ENCODE assay signal across 21 mouse cellular contexts in genomic region chr12:99375426-99375825, GRCm38 (mm10).
DNase-seq lines count a peak whose midpoint lies in the region; ATAC-seq and TF ChIP-seq lines count a peak whose summit lies in the region.
"Had no signal": no experiment of that assay in that cellular context is flagged by ENCODE, and none has a peak within 500 bp of the region (broad histone marks: within the 10 kb centered on the region; RNA-seq: fewer than 3 reads in every experiment).

No protein-coding gene starts in this region.

- H3K4me3 ChIP-seq in forebrain, postnatal 0 days (ENCODE audit: low read depth, low read length), result no peak overlapping the region
- no peak overlapping the region for H3K4me3 ChIP-seq in forebrain, embryonic 16.5 days (replicated peaks; ENCODE audit: low read length)
- no peak overlapping the region for H3K4me3 ChIP-seq in hindbrain, embryonic 15.5 days
- no peak overlapping the region for H3K4me3 ChIP-seq in hindbrain, embryonic 14.5 days (replicated peaks; ENCODE audit: low read length)
- no peak overlapping the region for H3K4me3 ChIP-seq in midbrain, embryonic 15.5 days
- H3K4me3 ChIP-seq: embryonic facial prominence, embryonic 15.5 days; heart, embryonic 13.5 days; neural tube, embryonic 13.5 days; stomach, embryonic 15.5 days had no signal

- H3K4me1 ChIP-seq in forebrain, postnatal 0 days (ENCODE audit: insufficient read depth), result peaks cover 26% of the 10 kb centered on the region
- peaks cover 52% of the 10 kb centered on the region for H3K4me1 ChIP-seq in forebrain, embryonic 16.5 days (replicated peaks; ENCODE audit: control insufficient read depth, insufficient read depth, low read length)
- H3K4me1 ChIP-seq in hindbrain, embryonic 15.5 days (replicated peaks), result peaks cover 66% of the 10 kb centered on the region
- peaks cover 50% of the 10 kb centered on the region for H3K4me1 ChIP-seq in hindbrain, embryonic 14.5 days (replicated peaks; ENCODE audit: control insufficient read depth, insufficient read depth, low read length)
- peaks cover 52% of the 10 kb centered on the region for H3K4me1 ChIP-seq in midbrain, embryonic 15.5 days

- no peak for DNase-seq in forebrain, postnatal 0 days
- no peak for DNase-seq in hindbrain, embryonic 14.5 days (ENCODE audit: low spot score)
- DNase-seq in brain, adult 2 months (ENCODE audit: low read depth, low spot score), result peak; percentile 43
- DNase-seq in right cerebral cortex, postnatal 25 days, result no peak
- no peak for DNase-seq in spleen, postnatal 4 days (ENCODE audit: low spot score in 2 of 2)
- DNase-seq: adrenal gland, postnatal 10 days; cerebellum, adult 11 months; cerebellum, postnatal 36 days; heart, adult 11 months; left cerebral cortex, postnatal 4 days; liver; lung, postnatal 10 days had no signal

- H3K36me3 ChIP-seq in forebrain, postnatal 0 days (ENCODE audit: insufficient read depth), result no peaks in the 10 kb centered on the region
- no peaks in the 10 kb centered on the region for H3K36me3 ChIP-seq in forebrain, embryonic 16.5 days (ENCODE audit: control insufficient read depth, insufficient read depth)
- no peaks in the 10 kb centered on the region for H3K36me3 ChIP-seq in hindbrain, embryonic 15.5 days
- no peaks in the 10 kb centered on the region for H3K36me3 ChIP-seq in hindbrain, embryonic 14.5 days (replicated peaks; ENCODE audit: control insufficient read depth, insufficient read depth)
- H3K36me3 ChIP-seq in midbrain, embryonic 15.5 days (replicated peaks), result no peaks in the 10 kb centered on the region

- no peak for TF ChIP-seq CTCF in forebrain, postnatal 0 days (IDR thresholded peaks at IDR 0.05; ENCODE audit: low read depth)

- no peaks in the 10 kb centered on the region for H3K9me3 ChIP-seq in forebrain, postnatal 0 days (ENCODE audit: low read length)
- H3K9me3 ChIP-seq in forebrain, embryonic 16.5 days (ENCODE audit: control insufficient read depth, low read length), result no peaks in the 10 kb centered on the region; the same call in 1 of the 2 replicates
- no peaks in the 10 kb centered on the region for H3K9me3 ChIP-seq in hindbrain, embryonic 15.5 days
- H3K9me3 ChIP-seq in hindbrain, embryonic 14.5 days (ENCODE audit: control insufficient read depth, low read length), result no peaks in the 10 kb centered on the region
- no peaks in the 10 kb centered on the region for H3K9me3 ChIP-seq in midbrain, embryonic 15.5 days
- H3K9me3 ChIP-seq: embryonic facial prominence, embryonic 15.5 days; heart, embryonic 13.5 days; neural tube, embryonic 13.5 days; stomach, embryonic 15.5 days had no signal

- ATAC-seq in forebrain, postnatal 0 days, result 0 out of 2 replicates have a peak, but pooled peaks have one; percentile 10
- no peak for ATAC-seq in forebrain, embryonic 16.5 days
- peak; percentile 12; the same call in 1 of the 2 replicates for ATAC-seq in hindbrain, embryonic 15.5 days (ENCODE audit: low FRiP score, low read depth)
- no peak for ATAC-seq in hindbrain, embryonic 14.5 days (ENCODE audit: low FRiP score)
- 0 out of 2 replicates have a peak, but pooled peaks have one; percentile 4 for ATAC-seq in midbrain, embryonic 15.5 days (replicated peaks)
- ATAC-seq: activated CD4-positive, CD25-positive, alpha-beta regulatory T cell, adult 4 months; intestine, postnatal 0 days had no signal

- H3K9ac ChIP-seq in forebrain, postnatal 0 days, result no peak overlapping the region
- no peak overlapping the region for H3K9ac ChIP-seq in forebrain, embryonic 16.5 days (replicated peaks; ENCODE audit: low read depth, low read length)
- no peak overlapping the region for H3K9ac ChIP-seq in hindbrain, embryonic 15.5 days
- H3K9ac ChIP-seq in hindbrain, embryonic 14.5 days, result no peak overlapping the region
- no peak overlapping the region for H3K9ac ChIP-seq in midbrain, embryonic 15.5 days
- H3K9ac ChIP-seq: embryonic facial prominence, embryonic 15.5 days; heart, embryonic 13.5 days; neural tube, embryonic 13.5 days; stomach, embryonic 15.5 days had no signal

- H3K27ac ChIP-seq in forebrain, postnatal 0 days (ENCODE audit: low read depth, low read length), result no peak overlapping the region
- H3K27ac ChIP-seq in forebrain, embryonic 16.5 days (ENCODE audit: low read length), result no peak overlapping the region
- peak overlapping the region; percentile 58 for H3K27ac ChIP-seq in hindbrain, embryonic 15.5 days (replicated peaks)
- no peak overlapping the region for H3K27ac ChIP-seq in hindbrain, embryonic 14.5 days
- peak overlapping the region; percentile 65 for H3K27ac ChIP-seq in midbrain, embryonic 15.5 days
- H3K27ac ChIP-seq: embryonic facial prominence, embryonic 15.5 days; heart, embryonic 13.5 days; neural tube, embryonic 13.5 days; stomach, embryonic 15.5 days had no signal

- H3K4me2 ChIP-seq in forebrain, postnatal 0 days (ENCODE audit: low read depth), result no peak overlapping the region
- H3K4me2 ChIP-seq in forebrain, embryonic 16.5 days (ENCODE audit: low read length), result no peak overlapping the region
- no peak overlapping the region for H3K4me2 ChIP-seq in hindbrain, embryonic 15.5 days
- no peak overlapping the region for H3K4me2 ChIP-seq in hindbrain, embryonic 14.5 days (replicated peaks)
- no peak overlapping the region for H3K4me2 ChIP-seq in midbrain, embryonic 15.5 days
- H3K4me2 ChIP-seq: embryonic facial prominence, embryonic 15.5 days; heart, embryonic 13.5 days; neural tube, embryonic 13.5 days; stomach, embryonic 15.5 days had no signal

- H3K27me3 ChIP-seq in forebrain, postnatal 0 days (ENCODE audit: insufficient read depth, low read length), result no peaks in the 10 kb centered on the region
- H3K27me3 ChIP-seq in forebrain, embryonic 16.5 days (replicated peaks; ENCODE audit: control insufficient read depth, insufficient read depth, low read length), result no peaks in the 10 kb centered on the region
- no peaks in the 10 kb centered on the region for H3K27me3 ChIP-seq in hindbrain, embryonic 15.5 days
- H3K27me3 ChIP-seq in hindbrain, embryonic 14.5 days (ENCODE audit: control insufficient read depth, insufficient read depth, low read length), result no peaks in the 10 kb centered on the region
- no peaks in the 10 kb centered on the region for H3K27me3 ChIP-seq in midbrain, embryonic 15.5 days (replicated peaks)
- H3K27me3 ChIP-seq: embryonic facial prominence, embryonic 15.5 days; heart, embryonic 13.5 days; neural tube, embryonic 13.5 days; stomach, embryonic 15.5 days had no signal

- WGBS in forebrain, postnatal 0 days, result 86% methylated on average over 6 of the region's 6 CpGs
- WGBS in forebrain, embryonic 16.5 days, result 89% methylated on average over 6 of the region's 6 CpGs
- WGBS in hindbrain, embryonic 15.5 days, result 88% methylated on average over 6 of the region's 6 CpGs
- 86% methylated on average over 6 of the region's 6 CpGs for WGBS in hindbrain, embryonic 14.5 days
- 88% methylated on average over 6 of the region's 6 CpGs for WGBS in midbrain, embryonic 15.5 days

Comparison
In these comparisons a context has a peak if more than half of its experiments do, and no peak if none do; other contexts are left out.
1. ATAC-seq: peak in forebrain, postnatal 0 days (single experiment), hindbrain, embryonic 15.5 days (single experiment) and midbrain, embryonic 15.5 days (single experiment); none in forebrain, embryonic 16.5 days (single experiment) and hindbrain, embryonic 14.5 days (single experiment).
2. H3K27ac ChIP-seq: peak in hindbrain, embryonic 15.5 days (single experiment) and midbrain, embryonic 15.5 days (single experiment); none in forebrain, postnatal 0 days (single experiment), forebrain, embryonic 16.5 days (single experiment) and hindbrain, embryonic 14.5 days (single experiment).